Mouse (Mus musculus) frontal cortex, postnatal 10 days (tissue): ENCODE data around the gene Prss54.
"Not testable (repeated sequence)": the region's sequence is repeated elsewhere in the genome, so short reads cannot be mapped to it uniquely, and the experiment has no call there.

Experiments used
- DNase-seq, 2 experiments: peaks; one replicate each; pipeline ENCODE4 v3.0.0; 2022; ENCODE audit warnings: low spot score in 2 of 2, mixed read lengths in 1 of 2

The Prss54 gene

DNA sequence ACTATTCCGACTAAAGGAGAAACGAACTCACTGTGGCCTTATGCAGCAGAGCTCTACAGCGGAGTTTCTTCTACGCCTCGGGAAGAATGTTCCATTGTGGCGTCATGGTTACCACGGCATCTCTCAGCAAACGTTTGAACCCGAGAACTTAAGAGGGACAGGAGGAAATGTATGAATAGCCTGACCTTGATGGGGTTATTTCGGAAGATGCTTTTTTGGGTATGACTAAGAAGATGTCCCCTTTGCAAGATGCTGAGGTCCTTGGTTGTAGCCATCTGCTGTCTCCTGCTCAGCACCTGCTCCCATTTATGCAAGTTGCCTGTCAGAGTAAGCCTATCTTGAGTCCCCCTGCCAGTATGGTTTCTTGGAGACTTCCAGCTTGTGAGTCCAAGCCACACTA, at the start of gene Prss54:
Prss54 (minus strand) TSS at position 101 of the 400 bp plus-strand sequence.
- no peak for DNase-seq

DNA sequence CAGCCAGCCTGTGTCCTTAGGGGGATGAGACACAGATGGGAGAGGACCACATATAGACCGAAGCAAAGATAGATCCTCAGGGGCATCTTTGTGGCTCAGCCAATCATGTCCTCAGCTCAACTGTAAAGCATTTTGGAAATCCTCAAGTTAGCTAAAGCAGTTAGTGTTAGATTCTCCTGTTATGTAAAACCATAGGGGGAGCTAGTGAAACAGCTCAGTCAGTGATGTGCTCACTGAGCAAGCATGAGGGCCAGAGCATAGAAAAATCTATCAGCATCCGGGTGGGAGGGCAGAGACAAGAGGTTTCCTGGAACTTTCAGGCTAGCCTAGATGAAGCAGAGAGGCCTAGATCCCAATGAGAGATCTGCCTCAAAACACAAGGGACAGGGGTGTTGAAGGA, 48.7 kb upstream of the Prss54 start:
- DNase-seq = no peak

DNA sequence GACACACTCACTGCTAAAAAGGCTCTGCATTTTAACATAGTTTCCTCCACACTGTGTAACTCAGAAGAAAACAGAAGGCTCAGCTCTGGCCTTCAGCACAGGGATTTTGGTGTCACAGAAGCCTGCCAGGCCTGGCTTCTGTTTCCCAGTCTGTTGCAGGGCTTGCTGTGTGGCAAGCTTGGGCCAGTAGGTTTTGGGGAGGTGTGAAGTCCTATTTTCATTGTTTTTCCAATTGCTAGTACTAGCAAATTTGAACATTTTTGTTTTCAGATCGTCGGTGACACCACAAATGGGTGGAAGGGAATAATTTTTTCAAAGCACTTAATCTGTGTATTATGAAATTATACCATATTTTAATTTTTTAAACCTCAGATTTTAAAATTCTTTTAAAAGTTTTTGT, 43.9 kb upstream of the Prss54 start:
- no peak for DNase-seq

DNA sequence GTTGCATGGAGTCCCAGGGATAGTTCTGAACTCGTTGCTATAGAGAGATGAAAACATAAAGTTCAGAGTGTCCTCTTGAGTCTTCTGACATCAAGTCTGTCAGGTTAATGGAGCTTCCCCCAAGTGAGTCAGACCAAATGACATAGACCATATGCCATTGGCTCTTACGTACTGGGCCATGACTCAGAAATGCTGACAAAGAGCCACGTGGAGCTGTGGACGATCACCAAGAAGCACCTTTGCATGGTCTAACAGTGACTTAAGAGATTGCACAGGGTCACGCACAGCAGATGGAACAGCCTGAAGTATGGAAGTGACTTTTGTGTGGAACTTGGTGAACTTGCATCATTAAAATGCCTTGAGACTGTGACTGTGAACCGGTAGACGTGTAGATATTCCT, 40.2 kb upstream of the Prss54 start:
- no peak for DNase-seq

DNA sequence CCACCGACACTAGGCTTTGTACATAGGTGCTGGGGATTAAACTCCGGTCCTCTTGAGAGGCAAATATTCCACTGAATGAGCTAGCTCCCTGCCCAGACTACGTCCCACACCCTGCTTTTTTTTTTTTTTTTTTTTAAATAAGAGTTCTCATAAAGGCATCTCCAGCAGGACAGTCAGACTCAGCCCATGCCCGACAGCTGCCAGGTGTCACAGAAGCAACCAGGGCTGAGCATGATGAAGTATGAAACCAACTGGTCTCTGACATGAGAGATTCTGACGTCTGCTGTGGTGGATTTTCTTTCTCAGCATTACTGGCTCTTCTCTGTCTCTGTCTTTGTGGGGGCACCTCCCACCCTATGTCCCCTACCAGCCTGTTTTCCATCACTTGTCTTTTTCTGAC, 35.6 kb upstream of the Prss54 start:
- DNase-seq = no peak

DNA sequence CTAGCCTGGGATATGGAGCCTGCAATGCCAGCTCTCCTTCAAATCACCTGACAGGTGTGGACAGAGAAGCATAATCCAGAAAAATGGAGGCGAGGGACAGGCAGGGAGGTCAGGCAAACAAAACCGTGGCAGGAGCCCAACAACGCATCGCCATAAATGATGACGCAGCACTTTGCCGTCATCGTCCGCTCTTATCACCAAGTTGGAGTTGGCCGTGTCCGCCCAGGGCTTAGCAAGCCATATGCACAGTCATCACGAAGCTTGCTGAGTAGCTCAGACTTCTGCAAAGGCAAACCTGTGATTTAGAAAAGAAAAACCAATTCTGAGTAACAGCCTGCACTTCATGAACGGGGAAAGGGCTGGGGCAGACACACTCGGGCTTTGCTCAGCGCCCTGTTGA, 34.6 kb upstream of the Prss54 start:
- no peak for DNase-seq

DNA sequence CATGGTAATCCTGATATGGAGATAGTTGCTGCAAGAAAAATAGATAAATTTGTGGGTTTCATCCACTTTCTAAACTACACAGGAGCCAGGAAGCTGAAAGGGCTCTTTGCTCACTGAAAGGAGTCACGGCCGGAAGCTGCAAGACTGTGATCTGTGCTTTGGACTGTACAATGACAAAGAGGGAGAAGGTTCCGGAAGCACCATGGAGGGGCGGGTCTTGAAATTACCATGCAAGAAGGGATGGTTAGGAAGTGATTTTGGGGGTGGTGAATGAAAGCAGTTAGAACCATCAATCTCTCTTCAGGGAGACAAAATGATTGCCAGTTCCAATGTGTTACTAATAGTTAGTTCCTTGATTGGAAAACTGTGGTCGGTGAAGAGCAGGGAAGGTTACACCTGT, 33.3 kb upstream of the Prss54 start:
- no peak for DNase-seq

DNA sequence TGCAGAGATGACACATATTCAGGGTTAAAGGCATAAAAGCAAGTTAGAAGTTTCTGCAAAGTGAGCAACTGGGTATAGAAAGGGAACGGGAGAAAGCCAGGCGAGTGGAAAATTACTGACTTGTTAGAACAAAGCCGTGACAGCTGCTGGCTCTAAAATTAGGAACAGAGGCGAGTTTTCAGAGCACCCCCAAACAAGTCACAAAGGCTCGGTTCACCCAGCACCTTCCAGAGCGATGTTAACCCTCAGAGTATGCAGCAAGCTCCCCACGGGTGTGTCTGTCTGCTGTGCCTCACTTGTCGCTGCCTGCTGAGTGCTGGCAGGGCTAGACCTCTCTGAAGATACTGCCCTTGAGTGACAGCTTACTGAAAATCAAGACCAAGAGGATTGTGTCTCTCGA, 31.1 kb upstream of the Prss54 start:
- DNase-seq = no peak

DNA sequence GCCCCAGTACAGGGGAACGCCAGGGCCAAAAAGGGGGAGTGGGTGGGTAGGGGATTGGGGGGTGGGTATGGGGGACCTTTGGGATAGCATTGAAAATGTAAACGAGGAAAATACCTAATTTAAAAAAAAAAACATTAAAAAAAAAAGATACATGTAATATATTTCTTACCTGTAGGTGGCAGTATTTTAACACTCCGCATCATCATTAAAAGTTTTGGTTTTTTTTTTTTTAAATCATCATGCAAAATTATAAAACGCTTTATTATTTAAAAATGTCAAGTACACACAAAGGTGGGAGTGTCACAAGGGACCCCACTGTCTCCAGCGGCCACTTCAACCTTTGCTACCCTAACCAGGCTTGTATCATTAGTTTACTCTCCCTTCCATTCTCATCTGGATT, 30.4 kb upstream of the Prss54 start:
- not testable (repeated sequence) for DNase-seq

DNA sequence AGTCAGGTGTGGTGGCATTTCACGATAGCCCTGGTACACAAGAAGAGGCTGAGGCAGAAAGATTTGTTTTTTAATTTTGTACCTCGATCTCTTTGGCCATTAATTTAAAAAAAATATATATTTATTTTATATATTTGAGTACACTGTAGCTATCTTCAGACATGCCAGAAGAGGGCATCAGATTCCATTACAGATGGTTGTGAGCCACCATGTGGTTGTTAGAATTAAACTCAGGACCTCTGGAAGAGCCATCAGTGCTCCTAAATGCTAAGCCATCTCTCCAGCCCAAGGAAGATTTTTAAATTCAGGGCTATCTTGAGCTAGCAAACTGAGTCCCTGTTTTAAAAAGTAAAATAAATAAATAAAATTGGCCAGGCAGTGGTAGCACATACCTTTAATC, 26.0 kb upstream of the Prss54 start:
- DNase-seq = no peak

DNA sequence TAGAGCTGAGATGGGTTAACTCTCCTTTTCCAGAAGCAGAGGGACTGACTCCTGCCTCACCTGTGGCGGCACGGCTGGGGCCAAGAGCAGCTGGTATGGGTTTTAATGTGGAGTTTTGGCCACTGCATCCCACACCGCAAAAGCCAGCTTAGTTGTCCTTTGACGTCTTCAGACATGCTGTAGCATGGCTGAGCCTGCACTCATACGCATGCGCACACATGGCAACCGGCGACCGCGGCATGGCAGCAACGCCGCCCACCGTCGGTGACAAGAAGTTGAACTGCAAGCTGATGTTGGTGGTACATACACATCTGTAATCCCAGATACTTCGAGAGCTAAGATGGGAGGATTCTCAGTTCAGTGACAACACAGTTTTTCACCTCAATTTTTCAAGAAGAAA, 25.2 kb upstream of the Prss54 start:
- no peak for DNase-seq

DNA sequence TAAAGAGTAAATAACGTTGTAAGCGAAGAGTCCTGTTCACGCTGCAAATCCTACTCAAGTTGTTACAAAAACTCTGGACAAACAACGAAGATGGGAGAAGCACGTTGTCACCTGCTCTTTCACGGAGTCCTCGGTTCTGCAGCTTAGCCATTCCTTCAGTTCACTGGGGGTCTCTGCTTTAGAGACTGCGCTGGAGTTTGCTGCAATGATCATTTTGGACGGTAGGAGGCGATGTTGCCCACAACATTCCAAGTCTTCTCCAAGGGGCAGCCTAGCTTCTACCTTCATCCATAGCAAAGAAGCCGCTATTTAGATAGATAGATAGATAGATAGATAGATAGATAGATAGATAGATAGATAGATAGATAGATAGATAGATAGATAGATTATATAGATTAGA, 23.7 kb upstream of the Prss54 start:
- peak in 1 of 2 experiments; percentile 76 for DNase-seq

DNA sequence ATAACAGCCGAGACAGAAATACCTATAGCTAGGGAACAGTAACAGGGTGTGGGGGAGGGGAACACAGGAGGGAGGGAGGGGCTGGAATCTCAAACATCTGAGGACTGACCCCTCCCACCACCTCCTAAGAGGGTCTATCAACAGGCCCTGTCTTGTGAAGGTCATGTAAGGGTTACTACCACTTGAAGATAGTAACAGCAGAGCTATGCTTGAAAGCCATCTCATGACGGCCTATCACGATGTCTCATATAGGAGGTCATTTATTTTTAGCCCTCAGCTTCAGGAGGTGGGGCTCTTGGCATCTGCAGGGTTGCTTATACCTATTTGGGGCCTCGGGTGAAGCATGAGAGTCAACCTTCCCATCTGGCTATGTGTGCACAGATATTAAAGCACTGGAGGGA, 20.7 kb upstream of the Prss54 start:
- DNase-seq = no peak

DNA sequence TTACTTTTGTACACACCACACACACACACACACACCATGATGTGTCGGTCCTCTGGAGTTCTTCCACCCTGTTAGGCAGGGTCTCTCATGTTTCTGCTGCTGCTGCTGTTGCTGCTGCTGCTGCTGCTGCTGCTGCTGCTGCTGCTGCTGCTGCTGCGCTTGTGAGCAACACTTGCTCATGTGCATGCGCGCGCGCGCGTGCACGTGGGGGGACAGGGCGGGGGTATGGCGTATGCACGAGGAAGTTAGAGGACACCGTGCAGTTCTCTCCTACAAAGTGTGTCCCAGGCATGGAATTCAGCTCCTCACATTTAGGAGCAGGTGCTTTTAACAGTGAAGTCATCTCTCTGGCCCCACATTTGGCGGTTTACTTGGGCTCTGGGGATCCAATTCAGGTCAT, 19.0 kb upstream of the Prss54 start:
- no peak for DNase-seq

DNA sequence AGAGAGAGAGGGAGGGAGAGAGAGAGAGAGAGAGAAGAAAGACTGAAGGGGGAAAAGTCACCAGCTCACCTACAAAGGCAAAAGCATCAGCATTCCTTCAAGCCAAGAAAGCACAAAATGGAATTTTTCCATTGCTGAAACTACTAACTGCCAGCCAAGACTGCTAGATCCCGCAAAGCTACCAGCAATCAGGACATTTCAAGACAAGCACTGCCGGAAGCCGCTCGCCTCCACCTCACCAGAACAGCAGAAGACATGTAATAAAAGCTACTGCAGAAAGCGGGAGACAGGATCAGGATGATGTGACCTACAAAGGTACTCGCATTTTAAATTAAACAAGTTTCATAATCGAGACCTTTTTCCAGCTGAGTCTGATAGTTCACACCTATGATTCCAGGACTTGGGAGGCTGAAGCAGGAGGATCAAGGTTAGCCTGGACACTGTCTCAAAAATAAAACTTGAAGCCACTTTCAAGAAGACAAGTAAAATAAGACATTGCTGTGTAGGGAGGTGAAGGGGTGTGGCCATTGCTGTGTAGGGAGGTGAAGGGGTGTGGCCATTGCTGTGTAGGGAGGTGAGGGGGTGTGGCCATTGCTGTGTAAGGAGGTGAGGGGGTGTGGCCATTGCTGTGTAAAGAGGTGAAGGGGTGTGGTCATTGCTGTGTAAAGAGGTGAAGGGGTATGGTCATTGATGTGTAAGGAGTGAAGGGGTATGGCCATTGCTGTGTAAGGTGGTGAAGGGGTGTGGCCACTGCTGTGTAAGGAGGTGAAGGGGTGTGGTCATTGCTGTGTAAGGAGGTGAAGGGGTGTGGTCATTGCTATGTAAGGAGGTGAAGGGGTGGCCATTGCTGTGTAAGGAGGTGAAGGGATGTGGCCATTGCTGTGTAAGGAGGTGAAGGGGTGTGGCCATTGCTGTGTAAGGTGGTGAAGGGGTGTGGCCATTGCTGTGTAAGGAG, 17.6 kb upstream of the Prss54 start:
- DNase-seq = no peak

DNA sequence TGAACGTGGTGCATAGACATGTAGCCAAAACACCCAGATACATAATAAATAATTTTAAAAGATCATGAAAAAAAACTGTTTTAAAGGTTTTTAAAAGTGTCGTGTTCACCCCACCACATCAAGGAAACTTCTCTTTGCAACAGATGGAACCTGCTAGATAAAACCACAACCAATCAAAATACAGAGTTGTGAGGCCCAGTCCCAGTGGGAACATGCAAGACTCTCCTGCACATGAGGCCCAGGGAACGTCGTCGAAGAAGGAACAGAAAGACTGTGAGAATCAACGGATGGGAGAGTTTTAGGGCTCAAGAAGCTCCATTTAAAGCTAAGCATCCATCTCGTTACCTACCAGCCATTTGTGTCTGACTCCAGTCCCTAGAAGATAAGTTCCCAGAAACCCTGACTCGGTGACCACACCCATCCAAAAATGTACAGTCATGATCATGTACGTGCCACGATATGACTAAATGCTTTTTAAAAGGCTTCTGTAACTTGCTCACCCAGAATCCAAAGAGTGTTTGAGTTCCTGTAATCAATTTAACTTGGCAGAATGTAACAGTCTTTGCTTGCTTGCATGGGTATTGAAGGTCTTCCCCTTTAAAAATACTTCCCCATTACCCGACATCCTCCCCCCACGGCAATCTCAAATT, 16.1 kb upstream of the Prss54 start:
- DNase-seq = no peak

DNA sequence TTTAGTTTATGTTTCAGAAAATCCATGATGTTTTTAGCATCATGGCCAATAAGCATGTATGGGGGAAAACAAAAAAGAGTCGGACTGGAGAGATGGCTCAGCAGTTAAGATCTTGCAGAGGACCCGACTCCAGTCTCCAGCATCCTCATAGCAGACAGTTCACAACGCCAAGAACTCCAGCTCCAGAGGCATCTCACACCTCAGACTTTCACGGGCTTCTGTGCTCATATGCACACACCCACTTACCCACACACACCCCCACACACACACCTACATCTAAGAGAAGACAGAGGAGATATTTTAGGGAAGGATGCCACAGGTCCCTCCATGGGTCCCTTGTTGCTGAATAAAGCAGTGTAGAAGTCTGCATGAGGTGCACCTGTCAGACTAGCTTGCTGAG, 14.4 kb upstream of the Prss54 start:
- no peak for DNase-seq

DNA sequence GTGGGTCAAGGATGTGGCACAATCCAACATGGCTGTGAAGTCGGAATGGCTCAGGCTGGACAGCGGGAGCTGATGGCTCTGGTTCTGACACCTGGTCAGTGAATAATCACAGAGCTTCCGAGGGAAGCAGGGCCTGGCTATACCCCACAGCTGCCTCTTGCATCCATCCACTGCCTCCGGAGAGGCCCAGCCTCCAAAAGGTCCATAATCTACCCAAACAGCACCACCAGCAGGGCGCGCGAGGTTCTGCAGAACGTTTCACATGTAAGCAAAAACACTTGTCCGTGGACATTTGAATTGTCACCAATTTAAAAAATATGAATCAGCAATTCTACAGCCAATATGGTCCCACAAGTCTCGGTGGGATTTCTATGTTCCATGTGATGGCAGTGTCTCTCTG, 13.1 kb upstream of the Prss54 start:
- no peak for DNase-seq

DNA sequence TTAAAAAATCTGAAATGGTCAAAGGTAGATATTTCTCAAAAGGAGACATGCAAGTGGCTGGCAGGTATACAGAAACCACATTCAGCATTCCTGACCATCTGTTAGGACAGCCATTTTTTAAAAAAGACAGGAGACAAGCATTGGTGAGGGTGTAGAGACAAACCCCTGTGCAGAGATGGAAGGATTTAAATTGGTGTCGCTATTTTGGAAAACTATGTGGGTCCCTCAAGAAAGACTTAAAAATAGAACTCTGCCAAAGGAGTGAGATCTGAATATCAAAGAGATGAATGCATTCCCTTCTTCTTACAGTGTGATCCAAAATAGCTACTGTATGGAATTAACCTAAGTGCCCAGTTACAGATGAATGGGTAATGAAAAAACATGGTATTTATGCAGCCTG, 11.2 kb upstream of the Prss54 start:
- no peak for DNase-seq

DNA sequence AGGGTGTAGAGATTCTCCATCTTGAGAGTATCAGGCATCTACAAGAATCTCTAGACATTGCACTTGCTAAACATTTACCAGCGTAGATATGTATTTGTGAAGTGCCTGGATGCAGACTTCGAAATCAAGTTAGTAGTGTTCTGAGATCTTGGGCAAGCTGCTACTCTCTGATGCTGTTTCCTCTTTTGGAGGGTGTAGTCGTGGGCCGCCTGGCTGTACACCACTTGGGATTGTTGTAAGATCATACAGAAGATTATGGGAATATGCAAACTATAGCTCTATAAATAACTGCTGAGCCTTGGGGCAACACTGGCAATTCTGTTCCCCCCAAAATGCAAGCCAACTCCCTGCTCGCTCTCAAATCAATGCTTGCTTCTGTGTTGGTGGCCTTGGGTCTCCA, 3.0 kb downstream of the Prss54 start:
- DNase-seq = no peak

DNA sequence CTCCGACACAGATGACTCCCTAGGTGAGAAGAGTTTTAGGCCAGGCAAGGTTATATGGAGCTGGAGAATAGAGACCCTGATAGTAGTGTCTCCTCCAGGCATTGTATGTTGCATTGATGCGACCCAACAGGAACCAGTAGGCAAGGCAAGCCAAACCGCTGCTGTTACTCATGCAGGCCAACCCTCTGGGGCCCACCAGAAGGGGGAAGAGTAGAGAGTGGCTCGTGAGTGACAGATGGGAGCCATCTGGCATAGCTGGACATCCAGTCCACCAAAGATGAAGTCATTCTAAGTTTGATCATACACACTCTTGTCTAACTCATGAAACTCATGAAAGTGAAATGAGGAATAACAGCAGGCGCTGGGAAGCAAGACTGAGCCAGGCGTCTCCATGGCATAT, 9.3 kb downstream of the Prss54 start:
- no peak for DNase-seq

DNA sequence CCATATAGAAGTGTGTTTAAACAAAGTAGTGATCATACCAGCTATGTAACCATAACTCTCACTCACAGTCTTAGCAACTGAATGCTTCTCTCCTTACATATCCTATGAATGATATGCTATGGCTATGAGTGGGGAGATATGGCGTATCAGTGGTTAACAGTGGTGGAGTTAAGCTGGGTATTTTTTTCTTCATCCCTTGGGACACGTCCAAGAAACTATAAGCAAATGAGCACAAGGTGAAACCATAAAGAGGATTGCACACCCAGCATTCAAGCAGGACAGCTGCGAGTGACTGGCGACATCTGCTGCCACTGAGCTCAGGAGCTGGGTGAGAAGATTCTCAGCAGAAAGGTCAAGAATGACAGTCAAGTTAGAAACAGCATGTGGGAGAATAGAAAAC, 9.9 kb downstream of the Prss54 start:
- no peak for DNase-seq

DNA sequence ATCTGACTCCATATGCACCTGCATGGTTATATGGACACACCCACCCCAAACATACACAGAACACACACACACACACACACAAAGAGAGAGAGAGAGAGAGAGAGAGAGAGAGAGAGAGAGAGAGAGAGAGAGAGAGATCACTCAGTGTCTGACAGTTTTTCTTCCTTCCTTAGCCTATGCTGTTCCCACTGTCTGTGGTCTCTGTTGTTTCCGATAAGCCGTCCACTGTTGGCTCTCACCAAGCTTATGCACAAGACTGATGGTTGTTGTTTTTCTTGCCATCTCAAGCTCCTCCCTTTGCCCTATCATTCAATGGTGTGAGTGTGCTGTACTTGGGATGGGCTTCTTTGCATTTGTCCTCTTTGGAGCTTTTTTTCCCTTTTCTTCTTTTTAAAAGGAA, 20.2 kb downstream of the Prss54 start:
- DNase-seq = no peak
